Mouse (Mus musculus) ES-E14 (cell line): ENCODE data around the gene Cfap99. TPM values are rescaled to one million over a fixed set of nuclear protein-coding genes. Genes with fewer than 3 reads are reported as not detected.

Source experiments
- DNase-seq: peaks from one replicate; pipeline ENCODE4 v3.0.0-alpha.2; 2013; ENCODE audit warnings: low read depth, low spot score
- H3K27ac ChIP-seq: 2 replicates; pipeline ENCODE4 v1.5.1; 2012; ENCODE audit warnings: low read depth, mild to moderate bottlenecking, low read length, moderate library complexity, mixed read lengths; ENCODE audit not compliant: poor library complexity, insufficient read depth, severe bottlenecking
- H3K36me3 ChIP-seq: 2 replicates; pipeline ENCODE4 v1.6.1; 2012; ENCODE audit warnings: mild to moderate bottlenecking, low read length, moderate library complexity, mixed read lengths; ENCODE audit not compliant: control insufficient read depth, poor library complexity, insufficient read depth, severe bottlenecking
- H3K4me1 ChIP-seq, 2 experiments: fragments of 150-350 bp in 1 of 2; sonication (generic) in 1 of 2; 2 replicates each; pipeline ENCODE4 v1.6.1; 2012; ENCODE audit warnings: low read length in 2 of 2, mild to moderate bottlenecking in 1 of 2, mixed read lengths in 1 of 2; ENCODE audit not compliant: control insufficient read depth in 2 of 2, insufficient read depth in 2 of 2, poor library complexity in 1 of 2
- H3K4me3 ChIP-seq, 2 experiments: fragments of 150-350 bp in 1 of 2; sonication (generic) in 1 of 2; 2 replicates each; pipeline ENCODE4 v1.5.1; 2012; ENCODE audit warnings: low read length in 2 of 2, low read depth in 1 of 2, mild to moderate bottlenecking in 1 of 2, mixed read lengths in 1 of 2; ENCODE audit not compliant: insufficient read depth in 1 of 2, poor library complexity in 1 of 2, severe bottlenecking in 1 of 2
- H3K9ac ChIP-seq: 2 replicates; pipeline ENCODE4 v1.6.1; 2012; ENCODE audit warnings: low read depth, mild to moderate bottlenecking, low read length, mixed read lengths; ENCODE audit not compliant: poor library complexity, insufficient read depth, severe bottlenecking
- H3K9me3 ChIP-seq: fragments of 150-350 bp; sonication (generic); 2 replicates; pipeline ENCODE4 v1.6.1; 2012; ENCODE audit warnings: low read depth, mild to moderate bottlenecking, low read length; ENCODE audit not compliant: control insufficient read depth, insufficient read depth
- CHD2 ChIP-seq: IDR thresholded peaks from 2 replicates; pipeline ENCODE4 v1.6.1; 2014; ENCODE audit warnings: mild to moderate bottlenecking, low read depth, low read length, inconsistent platforms
- HCFC1 ChIP-seq: IDR thresholded peaks from 2 replicates; pipeline ENCODE4 v1.6.1; 2012; ENCODE audit warnings: low read length, inconsistent platforms, borderline replicate concordance; ENCODE audit not compliant: insufficient read depth
- MAFK ChIP-seq: IDR thresholded peaks from 2 replicates; pipeline ENCODE4 v1.6.1; 2014; ENCODE audit warnings: mild to moderate bottlenecking, low read depth, low read length, inconsistent platforms; ENCODE audit not compliant: insufficient read depth
- ZC3H11A ChIP-seq: IDR thresholded peaks from 2 replicates; pipeline ENCODE4 v1.6.1; 2012; ENCODE audit warnings: low read depth, mild to moderate bottlenecking, inconsistent platforms, low read length, borderline replicate concordance
- ZNF384 ChIP-seq: IDR thresholded peaks from 2 replicates; pipeline ENCODE4 v1.6.1; 2012; ENCODE audit warnings: low read depth, low read length, inconsistent platforms
- in situ Hi-C, 2 experiments: fragments of 600-800 bp; cut with MboI; formaldehyde crosslinking; loops; one replicate each; pipeline ENCODE4 v1.15.1; 2025; ENCODE audit warnings: low sequenced_read_pairs in 2 of 2, inconsistent platforms in 1 of 2; ENCODE audit not compliant: unreplicated experiment in 2 of 2
- total RNA-seq: library from RNA; depleted of rRNA; stranded (reverse); fragments of 300-350 nt; gene quantifications from 2 replicates; pipeline ENCODE4 v1.2.3, GENCODE M21; 2012

Cfap99 gene
- total RNA-seq, 1 experiment = 0.22 TPM

GRCm38 (mm10) chr5:34294696-34295095 is 6.3 kb downstream of the Cfap99 start:
- H3K4me1 ChIP-seq = no peaks in the 10 kb centered on the region
- no peaks in the 10 kb centered on the region for H3K36me3 ChIP-seq
- no peak for DNase-seq
- H3K9ac ChIP-seq = no peak overlapping the region
- in situ Hi-C loops = no loop called here
- TF ChIP-seq ZNF384 = no peak
- TF ChIP-seq MAFK = no peak
- no peak for TF ChIP-seq HCFC1
- TF ChIP-seq CHD2 = no peak
- no peak for TF ChIP-seq ZC3H11A
- H3K9me3 ChIP-seq = no peaks in the 10 kb centered on the region
- H3K27ac ChIP-seq = no peak overlapping the region
- H3K4me3 ChIP-seq = no peak overlapping the region

- TF ChIP-seq HCFC1 (no peak), ZNF384 (no peak), MAFK (no peak), ZC3H11A (no peak), CHD2 (no peak)
- Histone ChIP-seq H3K9ac (no peak overlapping the region), H3K27ac (no peak overlapping the region), H3K9me3 (no peaks in the 10 kb centered on the region), H3K4me3 (no peak overlapping the region), H3K4me1 (no peaks in the 10 kb centered on the region), H3K36me3 (no peaks in the 10 kb centered on the region)
- in situ Hi-C loops = no loop called here
- no peak for DNase-seq
Observed at GRCm38 (mm10) chr5:34295141-34295540, 6.7 kb downstream of the Cfap99 start.

GRCm38 (mm10) chr5:34298061-34298460 is 9.7 kb downstream of the Cfap99 start:
- Histone ChIP-seq H3K4me3 (no peak overlapping the region), H3K9ac (no peak overlapping the region), H3K36me3 (no peaks in the 10 kb centered on the region), H3K9me3 (no peaks in the 10 kb centered on the region), H3K4me1 (no peaks in the 10 kb centered on the region), H3K27ac (no peak overlapping the region)
- DNase-seq = no peak
- TF ChIP-seq ZC3H11A (no peak), ZNF384 (no peak), CHD2 (no peak), HCFC1 (no peak)
- in situ Hi-C loops = no loop called here

GRCm38 (mm10) chr5:34298937-34299535 is 10.6 kb downstream of the Cfap99 start:
- H3K27ac ChIP-seq = no peak overlapping the region
- H3K4me3 ChIP-seq = no peak overlapping the region
- in situ Hi-C loops = no loop called here
- no peaks in the 10 kb centered on the region for H3K36me3 ChIP-seq
- no peaks in the 10 kb centered on the region for H3K9me3 ChIP-seq
- no peak for TF ChIP-seq ZNF384
- no peak for DNase-seq
- H3K4me1 ChIP-seq = no peaks in the 10 kb centered on the region
- H3K9ac ChIP-seq = no peak overlapping the region

GRCm38 (mm10) chr5:34302377-34302776 is 14.0 kb downstream of the Cfap99 start:
- in situ Hi-C loops = no loop called here
- H3K4me1 ChIP-seq = no peaks in the 10 kb centered on the region
- H3K27ac ChIP-seq = no peak overlapping the region
- no peak overlapping the region for H3K4me3 ChIP-seq
- no peak overlapping the region for H3K9ac ChIP-seq
- no peaks in the 10 kb centered on the region for H3K9me3 ChIP-seq
- no peaks in the 10 kb centered on the region for H3K36me3 ChIP-seq
- TF ChIP-seq ZC3H11A (no peak), ZNF384 (no peak), HCFC1 (no peak), MAFK (no peak)
- no peak for DNase-seq
